Mouse (Mus musculus) C2C12 (cell line): Measurements from ENCODE around the gene Ift122.

Experiments
- CTCF ChIP-seq: IDR thresholded peaks from one replicate; pipeline ENCODE4 v1.5.1; 2011; ENCODE audit not compliant: control insufficient read depth, insufficient read depth, insufficient read length
- MYOG ChIP-seq: IDR thresholded peaks from one replicate; pipeline ENCODE4 v1.6.1; 2011; ENCODE audit not compliant: control insufficient read depth, insufficient read length; ENCODE audit errors: extremely low read depth

DNA sequence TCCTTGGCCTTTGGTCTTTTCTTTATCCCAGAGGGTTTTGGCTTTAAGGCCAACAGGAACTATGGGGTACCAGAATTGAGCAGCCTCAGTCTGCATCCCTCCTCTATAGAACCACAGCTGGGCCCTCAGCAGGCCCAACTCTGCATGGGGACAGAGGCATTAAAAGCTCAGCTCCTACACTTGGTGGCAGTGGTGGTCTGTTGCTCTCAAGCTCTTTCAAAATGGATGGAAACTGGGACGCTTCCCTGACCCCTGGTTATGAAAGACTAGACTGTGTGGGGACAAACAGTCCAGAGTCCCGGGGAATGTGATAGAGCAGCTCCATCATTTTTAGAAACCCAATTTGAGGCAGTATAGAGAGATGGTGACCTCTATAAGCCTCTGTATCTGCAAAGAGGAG, 84.7 kb downstream of the Ift122 start:
- no peak for TF ChIP-seq MYOG
- no peak for TF ChIP-seq CTCF
